Mouse (Mus musculus) erythroblast, embryonic 14.5 days (primary cell): Measurements from ENCODE around the gene Hjurp.

Experiments used
- GATA1 ChIP-seq: IDR thresholded peaks from 2 replicates; pipeline ENCODE4 v1.6.1; 2012; ENCODE audit warnings: low read length, inconsistent platforms, mixed read lengths
- TAL1 ChIP-seq: IDR thresholded peaks from 3 replicates; pipeline ENCODE4 v1.6.1; 2012; ENCODE audit warnings: low read length, inconsistent platforms, mixed read lengths

- TF ChIP-seq GATA1 (no peak), TAL1 (no peak)
These were observed 27.4 kb downstream of the Hjurp start for GRCm38 (mm10) chr1:88250023-88250422.
